12 mouse cellular contexts compared by ENCODE assay signal in genomic region chr6:128253111-128253510, GRCm38 (mm10). TPM values are rescaled to one million over a fixed set of nuclear protein-coding genes. Genes with fewer than 3 reads are reported as not detected.
"Had no signal": no experiment of that assay in that cellular context is flagged by ENCODE, and none has a peak within 500 bp of the region (broad histone marks: within the 10 kb centered on the region; RNA-seq: fewer than 3 reads in every experiment).

No protein-coding gene starts in this region.

- H3K27ac ChIP-seq: limb, embryonic 12.5 days; liver, embryonic 13.5 days; lung, embryonic 15.5 days; midbrain, embryonic 12.5 days had no signal

- H3K9me3 ChIP-seq: limb, embryonic 12.5 days; liver, embryonic 13.5 days; lung, embryonic 15.5 days; midbrain, embryonic 12.5 days had no signal

- DNase-seq: kidney, postnatal 25 days; liver; liver, embryonic 13.5 days; liver, postnatal 0 days; lung, postnatal 14 days; right cerebral cortex, postnatal 14 days; thymus, postnatal 4 days had no signal

- ATAC-seq: liver, postnatal 0 days; midbrain, embryonic 16.5 days had no signal

- H3K4me1 ChIP-seq: liver, embryonic 13.5 days had no signal

- H3K4me3 ChIP-seq: limb, embryonic 12.5 days; liver, embryonic 13.5 days; lung, embryonic 15.5 days; midbrain, embryonic 12.5 days had no signal

- H3K9ac ChIP-seq: limb, embryonic 12.5 days; liver, embryonic 13.5 days; liver, postnatal 0 days; lung, embryonic 15.5 days; midbrain, embryonic 12.5 days had no signal

- H3K4me2 ChIP-seq: limb, embryonic 12.5 days; liver, embryonic 13.5 days; lung, embryonic 15.5 days; midbrain, embryonic 12.5 days had no signal

- H3K27me3 ChIP-seq: limb, embryonic 12.5 days; liver, embryonic 13.5 days; lung, embryonic 15.5 days; midbrain, embryonic 12.5 days had no signal

- H3K36me3 ChIP-seq: limb, embryonic 12.5 days; liver, embryonic 13.5 days; midbrain, embryonic 12.5 days had no signal

RNA-seq across cellular contexts. Expression of gene Tead4, which starts 47.5 kb away (rescaled TPM):
- total RNA-seq: megakaryocyte-erythroid progenitor cell, adult 5-6 weeks had no signal
